Mouse (Mus musculus) ovary, postnatal 36 days (tissue): ENCODE measurements around the gene Sptlc3.
A peak's percentile ranks its signal among the peaks of the same experiment; 100 is the strongest.

ENCODE experiments used
- DNase-seq: peaks from one replicate; pipeline ENCODE4 v3.0.0; 2022; ENCODE audit warnings: low spot score, mixed read lengths

Sptlc3 gene

DNA sequence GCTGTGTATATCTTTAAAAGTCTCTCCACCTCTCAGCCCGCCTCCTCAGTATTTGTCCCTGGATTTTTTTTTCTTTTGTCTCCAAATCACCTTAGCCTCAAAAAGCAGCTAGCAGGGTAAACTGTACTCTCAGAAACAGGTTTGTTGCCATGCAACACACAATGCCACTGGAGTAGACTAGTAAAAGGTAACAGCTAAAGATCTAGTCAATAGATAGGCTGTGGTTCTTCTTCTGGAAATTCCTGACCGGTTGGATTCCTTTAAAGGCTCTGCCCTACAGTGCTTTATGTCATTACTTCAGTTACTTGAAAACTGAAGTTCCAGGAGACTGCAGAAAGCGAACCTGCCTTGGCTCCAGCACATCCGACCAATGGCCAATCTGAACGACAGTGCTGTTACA is at the start of gene Sptlc3:
Gene Sptlc3, plus strand, starts transcription at position 78 of the 400 bp plus-strand sequence.
- DNase-seq, result no peak

- DNase-seq, result no peak
Measured at GRCm38 (mm10) chr2:139467726-139468125, 26.0 kb upstream of the Sptlc3 start.

- DNase-seq, result no peak
Measured at GRCm38 (mm10) chr2:139488708-139489107, 5.0 kb upstream of the Sptlc3 start.

DNA sequence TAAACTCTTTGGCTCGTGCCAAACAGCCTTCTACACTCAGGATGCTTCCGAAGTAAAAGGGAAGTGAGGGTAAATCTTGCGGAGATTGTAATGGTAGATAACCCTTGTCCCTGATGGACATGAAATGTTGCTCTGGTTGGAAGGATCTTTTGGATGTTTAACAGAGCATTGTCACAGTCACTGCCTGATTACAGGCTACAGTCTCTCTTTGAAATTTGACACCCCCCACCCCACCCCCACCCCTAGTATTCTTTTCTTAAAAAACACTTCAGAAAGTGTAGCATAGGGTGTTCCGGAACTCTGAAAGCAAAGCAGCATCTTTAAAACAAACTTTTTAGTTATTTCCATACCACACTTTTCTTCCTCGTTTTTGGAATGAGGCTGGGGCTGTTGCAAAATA is 916 bp downstream of the Sptlc3 start:
- no peak for DNase-seq

GRCm38 (mm10) chr2:139561966-139562505 is 68.3 kb downstream of the Sptlc3 start:
- DNase-seq, result no peak

GRCm38 (mm10) chr2:139579280-139579679 is 85.6 kb downstream of the Sptlc3 start:
- no peak for DNase-seq

GRCm38 (mm10) chr2:139582766-139583165 is 89.1 kb downstream of the Sptlc3 start:
- no peak for DNase-seq

DNA sequence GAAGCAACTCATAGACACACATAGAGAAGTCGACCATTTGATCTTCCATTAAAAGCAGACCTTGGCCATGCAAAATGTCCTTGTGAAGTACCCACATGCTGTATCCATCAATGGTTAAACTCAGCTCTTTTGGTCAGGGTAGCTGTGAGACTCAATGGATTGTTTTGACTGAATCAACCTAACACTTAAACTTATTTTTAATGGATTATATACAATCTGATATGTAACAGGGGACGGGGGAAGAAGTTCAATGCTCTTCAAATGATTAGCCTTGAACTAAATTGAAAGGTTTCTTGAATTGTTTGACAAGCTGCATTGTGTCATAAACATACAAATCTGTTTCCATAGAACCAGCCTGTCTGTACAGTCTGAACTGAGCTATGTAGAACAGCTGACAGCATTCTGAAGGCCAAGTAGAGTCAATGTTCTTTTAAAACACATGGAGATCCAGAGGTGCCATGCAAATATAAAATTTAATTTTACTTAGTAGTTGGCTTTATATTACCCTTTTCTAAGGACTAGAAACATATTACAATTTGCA is 94.0 kb downstream of the Sptlc3 start:
- DNase-seq, result no peak

- DNase-seq, result peak; percentile 21
Measured at GRCm38 (mm10) chr2:139589905-139590304, 96.2 kb downstream of the Sptlc3 start.

DNA sequence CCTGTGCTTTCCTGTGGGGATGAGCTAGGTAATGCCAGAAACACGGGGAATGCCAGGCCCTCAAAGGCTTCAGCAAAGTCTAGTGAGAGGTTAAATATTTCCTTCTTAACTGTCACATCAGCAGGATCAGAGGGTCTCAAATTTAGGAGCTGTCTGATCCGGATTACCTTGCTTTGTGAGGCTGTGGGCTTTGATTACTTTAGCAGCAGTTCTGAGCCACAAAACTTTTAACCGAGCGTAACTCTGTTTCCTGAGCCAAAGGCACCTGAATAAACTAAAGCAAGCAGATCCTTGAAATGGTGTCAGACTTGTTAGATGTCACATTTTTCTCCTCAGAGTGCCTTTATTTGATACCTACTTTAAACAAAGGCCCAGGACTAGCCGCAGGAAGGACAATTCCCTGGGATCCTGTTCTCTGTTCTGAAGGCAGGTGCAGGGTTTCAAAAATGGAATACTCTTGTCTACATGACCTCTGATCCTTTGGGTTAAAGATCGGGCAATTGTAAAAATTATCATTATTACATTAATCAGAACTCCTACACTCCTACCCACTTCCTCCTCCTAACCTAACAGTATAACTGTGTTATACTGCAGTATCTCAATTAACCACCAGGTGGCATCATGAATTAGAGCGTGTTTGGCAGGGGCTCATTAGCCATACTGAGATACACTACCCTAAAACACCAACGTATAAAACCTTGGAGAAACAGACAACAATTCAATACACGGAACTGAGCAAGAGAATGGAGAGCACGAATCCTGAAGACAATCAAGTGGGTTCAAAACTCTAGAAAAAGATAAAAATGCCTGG is 97.4 kb downstream of the Sptlc3 start:
- DNase-seq, result no peak

DNA sequence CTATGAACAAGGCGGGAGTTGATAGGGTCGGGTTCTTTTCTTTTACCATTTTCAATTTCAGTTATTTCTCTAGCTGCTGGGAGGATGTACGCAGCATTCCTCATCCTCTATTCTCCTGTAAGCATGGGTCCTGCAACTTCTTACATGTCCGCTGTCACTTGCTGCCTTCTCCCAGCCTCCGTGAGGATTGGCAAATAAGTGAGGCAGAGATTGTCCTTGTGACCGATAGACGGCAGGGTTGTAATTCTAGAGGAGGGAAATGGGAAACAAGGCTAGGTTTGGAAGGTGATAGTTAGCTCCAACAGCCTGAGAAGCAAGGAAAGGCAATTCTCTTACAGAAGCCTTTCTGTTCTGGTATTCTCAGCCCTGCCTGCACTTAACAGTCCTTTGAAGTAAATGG is 98.4 kb downstream of the Sptlc3 start:
- DNase-seq, result no peak

GRCm38 (mm10) chr2:139597229-139597628 is 103.5 kb downstream of the Sptlc3 start:
- no peak for DNase-seq

- DNase-seq, result no peak
Measured at GRCm38 (mm10) chr2:139601543-139602194, 108.0 kb downstream of the Sptlc3 start.

DNA sequence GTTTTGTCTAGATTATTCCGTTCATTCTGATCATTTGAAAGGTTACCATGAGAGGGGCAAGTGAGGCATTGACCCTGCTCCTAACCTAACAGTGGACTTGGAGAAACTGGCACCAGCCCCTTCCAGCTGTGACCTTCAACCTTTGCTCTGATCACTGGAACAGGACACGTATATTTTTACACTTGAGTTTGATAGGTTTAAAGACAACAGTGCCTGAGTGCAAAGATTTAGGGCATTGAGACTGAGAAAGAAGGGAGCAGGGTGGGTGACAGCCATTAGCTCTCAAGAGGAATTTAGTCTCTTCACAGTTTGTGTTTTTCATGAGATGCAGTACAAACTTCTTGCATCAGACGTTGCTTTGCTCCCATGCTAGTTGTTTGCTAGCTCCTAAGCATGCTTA is 114.5 kb downstream of the Sptlc3 start:
- DNase-seq, result no peak

GRCm38 (mm10) chr2:139608810-139609209 is 115.1 kb downstream of the Sptlc3 start:
- DNase-seq, result peak; percentile 15

DNA sequence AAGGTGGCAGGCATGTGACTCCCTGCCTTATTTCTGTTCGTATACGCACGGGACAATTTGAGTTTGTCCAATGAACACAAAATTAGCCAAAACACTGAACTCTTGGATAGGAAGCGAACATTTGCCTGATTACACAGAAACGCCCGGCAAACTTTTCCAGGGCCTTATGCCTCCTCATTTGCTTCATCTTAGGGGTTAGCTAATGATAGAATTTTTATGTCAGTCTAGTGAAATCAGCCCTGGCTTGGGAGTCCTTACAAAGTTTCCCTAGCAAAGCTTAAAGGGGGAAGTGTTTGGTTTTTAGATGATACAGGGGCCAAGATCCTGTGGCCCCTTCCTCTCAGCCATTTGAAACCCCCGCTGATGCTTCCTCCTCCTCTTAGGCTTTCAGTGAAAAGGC is 115.5 kb downstream of the Sptlc3 start:
- no peak for DNase-seq

- no peak for DNase-seq
Measured at GRCm38 (mm10) chr2:139609662-139610291, 116.1 kb downstream of the Sptlc3 start.

DNA sequence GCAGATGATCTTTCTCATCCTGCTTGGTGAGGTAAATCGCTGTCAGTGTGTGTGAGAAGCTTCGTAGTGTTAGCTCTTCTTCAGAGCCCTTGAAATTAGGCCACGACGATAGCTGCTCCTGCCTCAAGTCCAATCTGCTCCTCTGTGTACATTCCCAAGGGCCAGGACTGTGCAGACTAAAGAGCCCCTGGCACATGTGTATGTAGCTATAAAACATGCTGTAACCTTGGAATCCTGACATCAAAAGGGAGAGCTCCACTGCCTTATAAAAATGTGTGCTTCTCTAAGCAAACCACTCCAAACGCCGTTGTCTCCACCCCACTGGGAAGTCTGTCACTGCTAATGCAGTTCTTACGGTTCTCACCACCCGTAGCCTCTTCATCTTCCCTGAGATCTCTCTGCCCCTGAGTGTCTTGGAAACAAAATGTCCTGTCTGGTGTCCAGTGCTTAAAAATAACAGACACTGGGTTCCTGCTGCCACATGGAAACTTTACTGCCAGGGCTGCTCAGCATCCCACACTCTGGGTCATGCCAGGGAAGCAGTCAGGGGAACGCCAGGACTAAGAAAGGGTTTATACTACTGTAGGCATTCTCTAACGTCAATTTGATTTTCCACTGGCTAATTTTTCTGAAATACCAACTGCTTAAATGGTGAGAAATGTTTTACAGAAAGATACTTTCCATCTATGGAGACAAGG is 118.8 kb downstream of the Sptlc3 start:
- DNase-seq, result no peak

GRCm38 (mm10) chr2:139626496-139626895 is 132.8 kb downstream of the Sptlc3 start:
- no peak for DNase-seq

DNA sequence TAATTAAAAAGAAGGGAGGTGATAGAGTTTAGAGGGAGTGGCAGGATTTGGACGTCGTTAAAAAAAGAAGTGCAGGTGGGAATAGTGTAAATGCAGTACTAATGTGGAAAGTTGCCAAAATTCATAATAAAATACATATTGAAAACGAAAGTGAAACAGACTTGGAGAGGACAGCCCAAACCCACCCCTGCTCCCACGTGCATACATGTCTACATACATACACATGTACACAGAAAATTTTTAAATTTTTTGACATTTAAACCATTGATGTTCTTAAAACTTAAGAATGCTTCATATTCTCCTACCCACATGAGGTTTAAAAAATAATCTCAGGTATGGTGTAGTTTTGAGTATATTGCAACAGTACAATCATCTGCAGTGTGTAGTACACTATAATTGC is 135.0 kb downstream of the Sptlc3 start:
- no peak for DNase-seq

DNA sequence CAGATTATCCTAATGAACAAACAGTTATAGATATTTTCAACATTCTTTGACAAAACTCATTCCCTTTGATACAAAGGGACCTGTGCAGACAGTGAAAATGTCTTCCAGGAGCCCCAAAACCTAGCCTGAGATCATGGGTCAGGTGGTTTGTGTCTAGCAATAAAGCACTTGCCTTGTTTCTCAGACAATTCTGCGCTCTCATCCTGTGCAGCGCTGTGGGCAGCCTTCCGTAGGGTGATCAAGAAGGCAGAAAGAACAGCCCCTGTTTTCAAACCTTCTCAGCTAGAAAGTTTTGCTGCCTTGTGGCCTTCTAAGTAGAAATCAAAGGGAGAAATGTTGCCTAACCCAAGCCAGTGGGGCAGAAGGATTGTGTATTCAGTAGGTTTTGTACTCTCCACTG is 135.9 kb downstream of the Sptlc3 start:
- no peak for DNase-seq

DNA sequence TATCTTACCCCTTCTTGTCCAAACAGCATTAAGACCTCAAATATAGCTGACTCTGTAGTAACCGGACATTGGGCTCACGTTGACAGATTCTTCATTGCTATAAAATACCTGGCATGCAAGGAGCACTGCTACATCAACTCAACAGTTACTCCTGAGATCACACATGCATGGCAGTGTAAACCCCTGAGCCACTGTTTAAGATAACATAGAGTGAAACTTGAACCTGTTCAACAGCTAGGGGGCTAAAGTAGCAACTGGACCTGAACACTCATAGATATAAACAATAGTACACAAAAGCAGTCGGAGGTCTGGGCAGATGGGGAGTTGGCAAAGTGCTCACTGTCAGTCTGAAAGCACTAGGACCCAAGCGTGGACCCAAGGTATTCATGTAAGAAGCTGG is 140.8 kb downstream of the Sptlc3 start:
- DNase-seq, result no peak
